Mouse (Mus musculus) ES-E14 (cell line): ENCODE data around the gene Gm6657. TPM values are rescaled to one million over a fixed set of nuclear protein-coding genes. Genes with fewer than 3 reads are reported as not detected.

Experiments
- DNase-seq: peaks from one replicate; pipeline ENCODE4 v3.0.0-alpha.2; 2013; ENCODE audit warnings: low read depth, low spot score
- H3K27ac ChIP-seq: 2 replicates; pipeline ENCODE4 v1.5.1; 2012; ENCODE audit warnings: low read depth, mild to moderate bottlenecking, low read length, moderate library complexity, mixed read lengths; ENCODE audit not compliant: poor library complexity, insufficient read depth, severe bottlenecking
- H3K36me3 ChIP-seq: 2 replicates; pipeline ENCODE4 v1.6.1; 2012; ENCODE audit warnings: mild to moderate bottlenecking, low read length, moderate library complexity, mixed read lengths; ENCODE audit not compliant: control insufficient read depth, poor library complexity, insufficient read depth, severe bottlenecking
- H3K4me1 ChIP-seq, 2 experiments: fragments of 150-350 bp in 1 of 2; sonication (generic) in 1 of 2; 2 replicates each; pipeline ENCODE4 v1.6.1; 2012; ENCODE audit warnings: low read length in 2 of 2, mild to moderate bottlenecking in 1 of 2, mixed read lengths in 1 of 2; ENCODE audit not compliant: control insufficient read depth in 2 of 2, insufficient read depth in 2 of 2, poor library complexity in 1 of 2
- H3K4me3 ChIP-seq, 2 experiments: fragments of 150-350 bp in 1 of 2; sonication (generic) in 1 of 2; 2 replicates each; pipeline ENCODE4 v1.5.1; 2012; ENCODE audit warnings: low read length in 2 of 2, low read depth in 1 of 2, mild to moderate bottlenecking in 1 of 2, mixed read lengths in 1 of 2; ENCODE audit not compliant: insufficient read depth in 1 of 2, poor library complexity in 1 of 2, severe bottlenecking in 1 of 2
- H3K9ac ChIP-seq: 2 replicates; pipeline ENCODE4 v1.6.1; 2012; ENCODE audit warnings: low read depth, mild to moderate bottlenecking, low read length, mixed read lengths; ENCODE audit not compliant: poor library complexity, insufficient read depth, severe bottlenecking
- H3K9me3 ChIP-seq: fragments of 150-350 bp; sonication (generic); 2 replicates; pipeline ENCODE4 v1.6.1; 2012; ENCODE audit warnings: low read depth, mild to moderate bottlenecking, low read length; ENCODE audit not compliant: control insufficient read depth, insufficient read depth
- CHD2 ChIP-seq: IDR thresholded peaks from 2 replicates; pipeline ENCODE4 v1.6.1; 2014; ENCODE audit warnings: mild to moderate bottlenecking, low read depth, low read length, inconsistent platforms
- HCFC1 ChIP-seq: IDR thresholded peaks from 2 replicates; pipeline ENCODE4 v1.6.1; 2012; ENCODE audit warnings: low read length, inconsistent platforms, borderline replicate concordance; ENCODE audit not compliant: insufficient read depth
- MAFK ChIP-seq: IDR thresholded peaks from 2 replicates; pipeline ENCODE4 v1.6.1; 2014; ENCODE audit warnings: mild to moderate bottlenecking, low read depth, low read length, inconsistent platforms; ENCODE audit not compliant: insufficient read depth
- ZC3H11A ChIP-seq: IDR thresholded peaks from 2 replicates; pipeline ENCODE4 v1.6.1; 2012; ENCODE audit warnings: low read depth, mild to moderate bottlenecking, inconsistent platforms, low read length, borderline replicate concordance
- ZNF384 ChIP-seq: IDR thresholded peaks from 2 replicates; pipeline ENCODE4 v1.6.1; 2012; ENCODE audit warnings: low read depth, low read length, inconsistent platforms
- in situ Hi-C, 2 experiments: fragments of 600-800 bp; cut with MboI; formaldehyde crosslinking; loops; one replicate each; pipeline ENCODE4 v1.15.1; 2025; ENCODE audit warnings: low sequenced_read_pairs in 2 of 2, inconsistent platforms in 1 of 2; ENCODE audit not compliant: unreplicated experiment in 2 of 2
- total RNA-seq: library from RNA; depleted of rRNA; stranded (reverse); fragments of 300-350 nt; gene quantifications from 2 replicates; pipeline ENCODE4 v1.2.3, GENCODE M21; 2012

The Gm6657 gene
- total RNA-seq, 1 experiment = not detected

- H3K9me3 ChIP-seq = no peaks in the 10 kb centered on the region
- in situ Hi-C loops = no loop called here
- no peaks in the 10 kb centered on the region for H3K36me3 ChIP-seq
- TF ChIP-seq ZNF384 (no peak), MAFK (peak; percentile 70)
- H3K4me1 ChIP-seq = no peaks in the 10 kb centered on the region
- H3K4me3 ChIP-seq = no peak overlapping the region
- DNase-seq = peak; percentile 16
- H3K27ac ChIP-seq = no peak overlapping the region
- H3K9ac ChIP-seq = no peak overlapping the region
Measured at GRCm38 (mm10) chr12:78181452-78181851, 12.6 kb upstream of the Gm6657 start.

DNA sequence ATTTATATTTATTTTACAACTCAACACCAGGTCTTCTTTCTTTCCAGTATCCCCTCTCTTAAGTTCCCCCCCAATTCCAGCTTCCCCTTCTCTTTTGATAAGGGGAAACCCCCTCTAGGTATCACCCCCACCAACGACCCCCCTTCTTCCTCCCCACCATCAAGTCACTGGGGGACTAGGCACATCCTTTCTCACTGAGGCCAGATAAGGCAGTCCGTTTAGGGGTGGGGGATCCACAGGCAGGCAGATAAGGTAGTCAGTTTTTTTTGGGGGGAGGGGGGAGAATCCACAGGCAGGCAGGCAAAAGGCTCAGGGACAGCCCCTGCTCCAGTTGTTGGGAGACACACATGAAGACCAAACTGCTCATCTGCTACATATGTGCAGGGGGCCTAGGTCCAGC is 1.3 kb downstream of the Gm6657 start:
- H3K27ac ChIP-seq = no peak overlapping the region
- no peak overlapping the region for H3K9ac ChIP-seq
- no peak for TF ChIP-seq ZNF384
- TF ChIP-seq ZC3H11A = no peak
- TF ChIP-seq MAFK = no peak
- no peak for TF ChIP-seq CHD2
- TF ChIP-seq HCFC1 = no peak
- H3K4me1 ChIP-seq = no peaks in the 10 kb centered on the region
- no peak overlapping the region for H3K4me3 ChIP-seq
- no peak for DNase-seq
- H3K36me3 ChIP-seq = no peaks in the 10 kb centered on the region
- in situ Hi-C loops = no loop called here
- no peaks in the 10 kb centered on the region for H3K9me3 ChIP-seq

- H3K9ac ChIP-seq = no peak overlapping the region
- in situ Hi-C loops = no loop called here
- TF ChIP-seq MAFK = no peak
- TF ChIP-seq ZNF384 = no peak
- no peak for TF ChIP-seq ZC3H11A
- TF ChIP-seq CHD2 = no peak
- no peak for TF ChIP-seq HCFC1
- no peak for DNase-seq
- H3K27ac ChIP-seq = no peak overlapping the region
- H3K4me1 ChIP-seq = no peaks in the 10 kb centered on the region
- no peak overlapping the region for H3K4me3 ChIP-seq
- H3K9me3 ChIP-seq = no peaks in the 10 kb centered on the region
- H3K36me3 ChIP-seq = no peaks in the 10 kb centered on the region
Measured at GRCm38 (mm10) chr12:78203646-78204045, 9.6 kb downstream of the Gm6657 start.

- TF ChIP-seq ZC3H11A (peak; percentile 32; the same call in 1 of the 2 replicates), ZNF384 (no peak)
- H3K9ac ChIP-seq = no peak overlapping the region
- no peaks in the 10 kb centered on the region for H3K4me1 ChIP-seq
- no peak overlapping the region for H3K4me3 ChIP-seq
- no peaks in the 10 kb centered on the region for H3K36me3 ChIP-seq
- in situ Hi-C loops = no loop called here
- DNase-seq = no peak
- no peaks in the 10 kb centered on the region for H3K9me3 ChIP-seq
- H3K27ac ChIP-seq = no peak overlapping the region
Measured at GRCm38 (mm10) chr12:78205915-78206570, 12.0 kb downstream of the Gm6657 start.

DNA sequence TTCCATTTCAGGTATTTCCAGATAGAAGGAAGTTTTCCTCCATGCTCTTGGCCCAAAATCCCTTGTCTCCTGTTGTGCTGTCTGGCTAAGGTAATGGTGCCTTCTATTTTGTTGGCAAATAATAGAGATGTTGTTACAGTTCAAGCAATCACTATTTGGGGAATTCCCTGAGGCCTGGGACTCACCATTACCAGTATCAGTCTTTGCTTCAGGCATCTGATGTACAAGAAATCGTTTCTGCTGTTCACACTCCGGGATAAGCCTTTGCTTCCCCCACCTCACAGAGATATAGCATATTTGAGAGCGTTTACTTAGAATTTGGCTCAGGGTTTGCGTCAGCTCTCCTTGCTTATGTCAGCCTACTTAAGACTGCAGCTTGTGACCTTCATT is 12.5 kb downstream of the Gm6657 start:
- Histone ChIP-seq H3K36me3 (no peaks in the 10 kb centered on the region), H3K27ac (no peak overlapping the region), H3K4me1 (no peaks in the 10 kb centered on the region), H3K9ac (no peak overlapping the region), H3K4me3 (no peak overlapping the region), H3K9me3 (no peaks in the 10 kb centered on the region)
- in situ Hi-C loops = no loop called here
- no peak for TF ChIP-seq ZC3H11A
- no peak for TF ChIP-seq CHD2
- no peak for TF ChIP-seq ZNF384
- no peak for TF ChIP-seq MAFK
- no peak for TF ChIP-seq HCFC1
- DNase-seq = no peak
